Mouse (Mus musculus) cerebellum, postnatal 4 days (tissue): ENCODE data around the gene Nudt7.
A peak's percentile ranks its signal among the peaks of the same experiment; 100 is the strongest.

Experiments used
- DNase-seq, 2 experiments: peaks; one replicate each; pipeline ENCODE4 v3.0.0; 2022; ENCODE audit warnings: low spot score in 2 of 2, mixed read lengths in 1 of 2

Gene Nudt7

GRCm38 (mm10) chr8:114133510-114134362 is at the start of gene Nudt7:
TSS of gene Nudt7 (plus strand) at chr8:114133557.
- DNase-seq = peak; percentile 30 to 55

- DNase-seq = no peak
These were observed 45.4 kb upstream of the Nudt7 start for GRCm38 (mm10) chr8:114087932-114088331.

- no peak for DNase-seq
These were observed 42.6 kb upstream of the Nudt7 start for GRCm38 (mm10) chr8:114090736-114091135.

- no peak for DNase-seq
These were observed 40.0 kb upstream of the Nudt7 start for GRCm38 (mm10) chr8:114093321-114093720.

GRCm38 (mm10) chr8:114094526-114094925 is 38.8 kb upstream of the Nudt7 start:
- no peak for DNase-seq

GRCm38 (mm10) chr8:114100561-114101206 is 32.7 kb upstream of the Nudt7 start:
- no peak for DNase-seq

GRCm38 (mm10) chr8:114103401-114103800 is 30.0 kb upstream of the Nudt7 start:
- no peak for DNase-seq

- no peak for DNase-seq
These were observed 27.4 kb upstream of the Nudt7 start for GRCm38 (mm10) chr8:114105971-114106370.

GRCm38 (mm10) chr8:114109365-114110140 is 23.8 kb upstream of the Nudt7 start:
- no peak for DNase-seq

GRCm38 (mm10) chr8:114115076-114115475 is 18.3 kb upstream of the Nudt7 start:
- no peak for DNase-seq

GRCm38 (mm10) chr8:114116049-114116448 is 17.3 kb upstream of the Nudt7 start:
- DNase-seq = no peak

- DNase-seq = no peak
These were observed 15.9 kb upstream of the Nudt7 start for GRCm38 (mm10) chr8:114117439-114117838.

GRCm38 (mm10) chr8:114121781-114122180 is 11.6 kb upstream of the Nudt7 start:
- DNase-seq = no peak

- no peak for DNase-seq
These were observed 9.7 kb upstream of the Nudt7 start for GRCm38 (mm10) chr8:114123611-114124010.

GRCm38 (mm10) chr8:114124084-114124750 is 9.1 kb upstream of the Nudt7 start:
- DNase-seq = no peak

GRCm38 (mm10) chr8:114130838-114131237 is 2.5 kb upstream of the Nudt7 start:
- DNase-seq = no peak

GRCm38 (mm10) chr8:114131421-114131820 is 1.9 kb upstream of the Nudt7 start:
- DNase-seq = no peak

GRCm38 (mm10) chr8:114133050-114133509 is 277 bp upstream of the Nudt7 start:
- no peak for DNase-seq

GRCm38 (mm10) chr8:114136750-114137149 is 3.4 kb downstream of the Nudt7 start:
- DNase-seq = no peak

GRCm38 (mm10) chr8:114137181-114137580 is 3.8 kb downstream of the Nudt7 start:
- no peak for DNase-seq

- DNase-seq = no peak
These were observed 7.1 kb downstream of the Nudt7 start for GRCm38 (mm10) chr8:114140437-114140836.

- no peak for DNase-seq
These were observed 8.8 kb downstream of the Nudt7 start for GRCm38 (mm10) chr8:114142199-114142598.
